Mouse (Mus musculus) heart, embryonic 11.5 days (tissue): Measurements from ENCODE around the gene 4932415D10Rik. TPM values are rescaled to one million over a fixed set of nuclear protein-coding genes. Genes with fewer than 3 reads are reported as not detected.
A peak's percentile ranks its signal among the peaks of the same experiment; 100 is the strongest.

Experiments
- ATAC-seq: fragments of 200-750 bp; cut with Nextera tagmentation; replicated peaks from 2 replicates; pipeline ENCODE4 v1.8.0; 2017; ENCODE audit warnings: moderate library complexity; ENCODE audit not compliant: insufficient number of reproducible peaks, low FRiP score, low TSS enrichment
- H3K27ac ChIP-seq: fragments of 300-500 bp; sonication (generic); 2 replicates; pipeline ENCODE4 v1.5.1; 2014; ENCODE audit warnings: mild to moderate bottlenecking, low read depth, low read length
- H3K27me3 ChIP-seq: fragments of 300-500 bp; sonication (generic); 2 replicates; pipeline ENCODE4 v1.6.1; 2014; ENCODE audit warnings: mild to moderate bottlenecking, low read length, mixed read lengths; ENCODE audit not compliant: control insufficient read depth, insufficient read depth
- H3K36me3 ChIP-seq: fragments of 300-500 bp; sonication (generic); 2 replicates; pipeline ENCODE4 v1.6.1; 2014; ENCODE audit warnings: mild to moderate bottlenecking, low read length, moderate library complexity, mixed read lengths; ENCODE audit not compliant: control insufficient read depth, insufficient read depth
- H3K4me1 ChIP-seq: fragments of 300-500 bp; sonication (generic); 2 replicates; pipeline ENCODE4 v1.6.1; 2014; ENCODE audit warnings: low read length; ENCODE audit not compliant: control insufficient read depth, insufficient read depth
- H3K4me2 ChIP-seq: fragments of 300-500 bp; sonication (generic); 2 replicates; pipeline ENCODE4 v1.6.1; 2014; ENCODE audit warnings: mild to moderate bottlenecking, moderate library complexity
- H3K4me3 ChIP-seq: fragments of 300-500 bp; sonication (generic); 2 replicates; pipeline ENCODE4 v1.5.1; 2014; ENCODE audit warnings: low read depth, low read length
- H3K9ac ChIP-seq: fragments of 300-500 bp; sonication (generic); 2 replicates; pipeline ENCODE4 v1.6.1; 2014; ENCODE audit warnings: mild to moderate bottlenecking, low read depth, low read length, moderate library complexity
- H3K9me3 ChIP-seq: fragments of 300-500 bp; sonication (generic); replicated peaks from 2 replicates; pipeline ENCODE4 v1.6.1; 2016; ENCODE audit warnings: low read length; ENCODE audit not compliant: control insufficient read depth
- WGBS: fragments of 180-500 bp; shearing (Covaris S2); extraction: QIAGEN DNeasy Blood & Tissue Kit; methylation state at CpG from one replicate; pipeline ENCODE4 v1.1.7; 2014; ENCODE audit not compliant: insufficient replicate concordance; 5-methylcytosine and 5-hydroxymethylcytosine counted together
- polyA plus RNA-seq: library from polyadenylated mRNA; unstranded; fragments of >200 nt; fragmentation: Nextera tagmentation; extraction: Ambion mirVana; gene quantifications from 2 replicates; pipeline ENCODE4 v1.2.1, GENCODE M21; 2014

4932415D10Rik gene
- polyA plus RNA-seq, 1 experiment from 2014 or later: not detected

DNA sequence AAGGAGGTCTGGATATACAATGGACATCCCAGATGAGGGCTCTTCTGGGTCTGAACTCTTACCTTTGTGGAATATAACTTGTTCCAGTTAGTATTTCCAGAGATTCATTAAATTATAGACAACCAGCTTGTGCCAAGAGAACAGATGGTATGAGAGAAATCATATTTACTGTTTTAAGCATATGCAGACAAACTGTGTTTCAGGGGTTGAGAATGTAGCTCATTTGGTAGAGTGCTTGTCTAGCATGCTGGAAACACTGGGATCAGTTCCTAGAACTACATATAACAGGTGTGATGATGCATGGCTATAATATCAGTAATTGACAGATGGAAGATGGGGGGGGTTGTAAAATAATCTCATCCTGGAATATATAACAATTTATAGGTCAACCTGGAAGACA is 71.4 kb downstream of the 4932415D10Rik start:
- Histone ChIP-seq H3K36me3 (no peaks in the 10 kb centered on the region), H3K9me3 (no peaks in the 10 kb centered on the region), H3K27me3 (no peaks in the 10 kb centered on the region), H3K9ac (no peak overlapping the region), H3K4me3 (no peak overlapping the region), H3K4me1 (no peaks in the 10 kb centered on the region), H3K27ac (no peak overlapping the region), H3K4me2 (no peak overlapping the region)
- ATAC-seq: no peak

DNA sequence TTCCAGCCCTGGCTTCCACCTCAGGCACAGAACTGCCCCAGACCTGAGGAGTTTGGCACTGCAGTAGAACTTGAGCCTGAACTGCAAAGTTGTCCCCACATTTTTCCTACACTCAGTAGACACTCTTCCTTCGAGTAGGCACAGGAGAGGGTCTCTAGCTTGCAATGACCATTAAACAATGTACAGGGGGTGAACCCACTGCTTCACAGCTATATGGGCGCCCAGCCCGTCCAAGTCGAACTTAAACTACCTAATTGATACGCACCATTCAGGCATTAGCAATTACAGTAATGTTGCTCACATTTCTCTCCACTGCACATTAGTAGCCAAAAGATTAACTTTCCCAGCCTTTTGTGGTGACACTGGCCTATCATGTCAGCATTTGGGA is 75.0 kb downstream of the 4932415D10Rik start:
- Histone ChIP-seq H3K9me3 (0 out of 2 replicates have a peak, but pooled peaks cover 3% of the 10 kb centered on the region), H3K4me3 (peak overlapping the region; percentile 65), H3K27ac (no peak overlapping the region), H3K27me3 (no peaks in the 10 kb centered on the region), H3K36me3 (peaks cover 3% of the 10 kb centered on the region; the same call in 1 of the 2 replicates), H3K9ac (no peak overlapping the region; the same call in 1 of the 2 replicates), H3K4me2 (peak overlapping the region; percentile 69), H3K4me1 (no peaks in the 10 kb centered on the region)
- ATAC-seq: peak; percentile 7; the same call in 1 of the 2 replicates
- 69% methylated on average over 5 of the region's 5 CpGs for WGBS

DNA sequence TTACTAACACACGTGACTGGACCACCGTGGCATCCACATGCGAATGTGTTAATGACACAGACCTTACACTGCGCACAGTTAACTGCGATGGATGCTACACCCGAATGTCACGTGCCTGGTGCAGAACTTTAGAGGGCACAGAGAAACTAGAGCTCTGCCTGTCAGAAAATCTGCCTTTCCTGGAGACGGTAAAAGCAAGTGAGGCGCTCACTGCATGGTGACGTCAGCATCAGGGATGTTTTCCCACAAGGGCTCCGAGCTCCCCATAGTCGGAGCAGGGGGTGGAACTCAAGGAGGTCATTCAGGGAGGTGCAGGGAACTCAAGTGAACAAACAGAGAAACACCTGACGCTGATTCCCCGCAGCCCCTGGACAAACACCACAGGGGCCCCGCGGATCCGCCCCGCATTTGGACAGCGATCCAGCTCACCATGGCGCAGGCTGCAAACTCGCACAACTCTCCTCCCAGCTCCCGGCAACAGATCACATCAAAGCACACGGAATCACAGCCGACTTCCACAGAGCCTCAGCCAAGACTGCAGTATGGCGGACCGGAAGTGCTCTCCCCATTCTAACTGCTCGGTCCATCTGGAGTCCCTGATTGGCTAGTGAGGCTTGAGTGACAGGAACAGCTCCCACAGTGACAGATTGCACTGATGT is 75.5 kb downstream of the 4932415D10Rik start, which contains the start of gene Zfp938:
TSS of gene Zfp938 (minus strand) at position 539 of the 659 bp plus-strand sequence.
- WGBS: 3% methylated on average over 27 of the region's 27 CpGs
- Histone ChIP-seq H3K4me2 (peak within 1 kb of the TSS; percentile 69), H3K9me3 (0 out of 2 replicates have a peak, but pooled peaks cover 3% of the 10 kb centered on the region), H3K27ac (peak within 1 kb of the TSS; percentile 74), H3K36me3 (peaks cover 5% of the 10 kb centered on the region; the same call in 1 of the 2 replicates), H3K4me1 (no peaks in the 10 kb centered on the region), H3K27me3 (no peaks in the 10 kb centered on the region), H3K4me3 (peak within 1 kb of the TSS; percentile 65), H3K9ac (peak within 1 kb of the TSS; percentile 80)
- ATAC-seq: peak; percentile 96

Other genes with a start within 250 kb of the 4932415D10Rik start
- 2.9 and 3.2 TPM in 2 replicates for gene BC024063, start 233.2 kb downstream of the 4932415D10Rik start, polyA plus RNA-seq
- 3.5 and 3.7 TPM in 2 replicates for gene AU041133, start 188.6 kb downstream of the 4932415D10Rik start, polyA plus RNA-seq
- 9.9 and 11.5 TPM in 2 replicates for gene Zfp938, start 75.3 kb downstream of the 4932415D10Rik start, polyA plus RNA-seq
- gene Gm4924, start 37.7 kb upstream of the 4932415D10Rik start, polyA plus RNA-seq: 5.4 and 6.1 TPM in 2 replicates
- not detected in 2 replicates for gene Gm1553, start 176.0 kb upstream of the 4932415D10Rik start, polyA plus RNA-seq